20 mouse cellular contexts compared by ENCODE assay signal in the genomic region with DNA sequence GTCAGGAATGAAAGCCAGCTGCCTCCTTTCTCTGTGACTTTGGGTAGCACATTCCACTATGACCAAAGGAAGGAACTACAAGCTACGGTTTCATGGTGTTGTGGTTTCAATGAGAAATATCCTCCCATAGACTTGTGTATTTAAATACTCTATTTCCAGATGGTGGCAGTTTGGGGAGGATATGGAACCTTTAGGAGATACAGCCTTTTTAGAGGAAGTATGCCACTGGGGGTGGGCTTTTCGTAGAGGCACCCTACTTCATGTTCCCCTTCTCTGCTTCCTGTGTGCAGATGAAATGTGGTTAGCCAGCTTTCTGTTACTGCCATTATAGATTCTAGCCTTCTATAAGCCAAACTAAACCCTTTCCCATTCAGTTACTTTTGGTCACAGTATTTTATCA. TPM values are rescaled to one million over a fixed set of nuclear protein-coding genes. Genes with fewer than 3 reads are reported as not detected.
DNase-seq lines count a peak whose midpoint lies in the region; ATAC-seq lines count a peak whose summit lies in the region.
"Had no signal": no experiment of that assay in that cellular context is flagged by ENCODE, and none has a peak within 500 bp of the region (broad histone marks: within the 10 kb centered on the region; RNA-seq: fewer than 3 reads in every experiment).

No protein-coding gene starts in this region.

- no peaks in the 10 kb centered on the region for H3K4me1 ChIP-seq in embryonic facial prominence, embryonic 14.5 days (ENCODE audit: control insufficient read depth, insufficient read depth, low read length)
- H3K4me1 ChIP-seq in embryonic facial prominence, embryonic 10.5 days, result no peaks in the 10 kb centered on the region
- H3K4me1 ChIP-seq in brown adipose tissue, adult 24 weeks (ENCODE audit: control insufficient read depth, insufficient read depth, insufficient read length, low read length), result no peaks in the 10 kb centered on the region
- H3K4me1 ChIP-seq: embryonic facial prominence, embryonic 15.5 days; hindbrain, embryonic 15.5 days; limb, embryonic 15.5 days; midbrain, embryonic 12.5 days; neural tube, embryonic 13.5 days; stomach, embryonic 15.5 days had no signal

- H3K36me3 ChIP-seq in embryonic facial prominence, embryonic 14.5 days (ENCODE audit: control insufficient read depth, insufficient read depth, low read length), result no peaks in the 10 kb centered on the region
- no peaks in the 10 kb centered on the region for H3K36me3 ChIP-seq in embryonic facial prominence, embryonic 10.5 days (replicated peaks)
- H3K36me3 ChIP-seq: embryonic facial prominence, embryonic 15.5 days; hindbrain, embryonic 15.5 days; limb, embryonic 15.5 days; midbrain, embryonic 12.5 days; neural tube, embryonic 13.5 days; stomach, embryonic 15.5 days had no signal

- WGBS in embryonic facial prominence, embryonic 14.5 days, result 51% methylated on average over 2 of the region's 2 CpGs
- 79% methylated on average over 2 of the region's 2 CpGs for WGBS in embryonic facial prominence, embryonic 10.5 days

- H3K27ac ChIP-seq in embryonic facial prominence, embryonic 14.5 days (replicated peaks; ENCODE audit: low read depth, low read length), result no peak overlapping the region
- H3K27ac ChIP-seq in embryonic facial prominence, embryonic 10.5 days (replicated peaks), result no peak overlapping the region
- H3K27ac ChIP-seq in brown adipose tissue, adult 24 weeks (replicated peaks; ENCODE audit: low read depth, low read length), result peak overlapping the region; percentile 61; the same call in 1 of the 2 replicates
- H3K27ac ChIP-seq: embryonic facial prominence, embryonic 15.5 days; hindbrain, embryonic 15.5 days; limb, embryonic 15.5 days; midbrain, embryonic 12.5 days; neural tube, embryonic 13.5 days; stomach, embryonic 15.5 days had no signal

- H3K27me3 ChIP-seq in embryonic facial prominence, embryonic 14.5 days (replicated peaks; ENCODE audit: control insufficient read depth, insufficient read depth, low read length), result no peaks in the 10 kb centered on the region
- 0 out of 2 replicates have a peak, but pooled peaks cover 4% of the 10 kb centered on the region for H3K27me3 ChIP-seq in embryonic facial prominence, embryonic 10.5 days (replicated peaks; ENCODE audit: low read depth, poor library complexity, severe bottlenecking)
- H3K27me3 ChIP-seq: embryonic facial prominence, embryonic 15.5 days; hindbrain, embryonic 15.5 days; limb, embryonic 15.5 days; stomach, embryonic 15.5 days had no signal

- no peak overlapping the region for H3K9ac ChIP-seq in embryonic facial prominence, embryonic 14.5 days (ENCODE audit: low read depth, low read length)
- H3K9ac ChIP-seq: embryonic facial prominence, embryonic 15.5 days; hindbrain, embryonic 15.5 days; limb, embryonic 15.5 days; midbrain, embryonic 12.5 days; neural tube, embryonic 13.5 days; stomach, embryonic 15.5 days had no signal

- intact Hi-C loops in left cerebral cortex, postnatal 25 days (cut with DNase I), result no loop called here

- no peak overlapping the region for H3K4me2 ChIP-seq in embryonic facial prominence, embryonic 14.5 days (ENCODE audit: low read depth, low read length)
- H3K4me2 ChIP-seq: embryonic facial prominence, embryonic 15.5 days; hindbrain, embryonic 15.5 days; limb, embryonic 15.5 days; midbrain, embryonic 12.5 days; neural tube, embryonic 13.5 days; stomach, embryonic 15.5 days had no signal

- no peaks in the 10 kb centered on the region for H3K9me3 ChIP-seq in embryonic facial prominence, embryonic 14.5 days (ENCODE audit: control insufficient read depth, low read length)
- no peaks in the 10 kb centered on the region for H3K9me3 ChIP-seq in embryonic facial prominence, embryonic 10.5 days
- H3K9me3 ChIP-seq: embryonic facial prominence, embryonic 15.5 days; hindbrain, embryonic 15.5 days; limb, embryonic 15.5 days; midbrain, embryonic 12.5 days; neural tube, embryonic 13.5 days; stomach, embryonic 15.5 days had no signal

- H3K4me3 ChIP-seq in embryonic facial prominence, embryonic 14.5 days (ENCODE audit: low read depth, low read length), result no peak overlapping the region
- no peak overlapping the region for H3K4me3 ChIP-seq in embryonic facial prominence, embryonic 10.5 days
- H3K4me3 ChIP-seq in brown adipose tissue, adult 24 weeks (ENCODE audit: insufficient read depth, low read depth, low read length), result no peak overlapping the region
- H3K4me3 ChIP-seq: embryonic facial prominence, embryonic 15.5 days; hindbrain, embryonic 15.5 days; limb, embryonic 15.5 days; midbrain, embryonic 12.5 days; neural tube, embryonic 13.5 days; stomach, embryonic 15.5 days had no signal

- DNase-seq in embryonic facial prominence, embryonic 14.5 days (ENCODE audit: low spot score), result peak; percentile 13
- DNase-seq in embryonic facial prominence, embryonic 10.5 days (ENCODE audit: low spot score), result no peak
- DNase-seq in 416B (ENCODE audit: low read depth), result peak; percentile 21
- DNase-seq in frontal cortex, adult 2 months (ENCODE audit: extremely low spot score in 1 of 2, low spot score in 1 of 2), result no peak
- DNase-seq in left cerebral cortex, postnatal 25 days (ENCODE audit: low spot score in 2 of 2), result no peak
- no peak for DNase-seq in yolk sac, embryonic 10.5 days (ENCODE audit: low spot score)
- DNase-seq: cerebellum, adult 9-11 months; heart, postnatal 36 days; lung, adult 2 months; lung, postnatal 4 days; spleen, adult 18-20 months had no signal

- ATAC-seq in embryonic facial prominence, embryonic 14.5 days (ENCODE audit: low read depth), result no peak
- ATAC-seq in megakaryocyte progenitor cell, adult 5-6 weeks (replicated peaks; ENCODE audit: poor library complexity), result peak; percentile 92
- ATAC-seq: intestine, embryonic 16.5 days had no signal

RNA-seq across cellular contexts. Expression of a gene that starts 34.8 kb away (rescaled TPM):
- 37.3 and 45.8 TPM in 2 replicates for polyA plus RNA-seq in embryonic facial prominence, embryonic 14.5 days (2014; fragmentation: Nextera tagmentation; extraction: Ambion mirVana)
- polyA plus RNA-seq in embryonic facial prominence, embryonic 10.5 days (2016; fragmentation: Nextera tagmentation; extraction: Ambion mirVana), result 23.6 and 30.3 TPM in 2 replicates
- polyA plus RNA-seq in brown adipose tissue, adult 24 weeks (2012; ENCODE audit: insufficient read depth, insufficient read length, missing spikeins), result 18.5 and 30.3 TPM in 2 replicates
- 16.9 and 18.4 TPM in 2 replicates for total RNA-seq in megakaryocyte progenitor cell, adult 5-6 weeks (2015)
- 7.2 and 7.7 TPM in 2 replicates for total RNA-seq in megakaryocyte progenitor cell, adult 5-6 weeks (2017)
- polyA plus RNA-seq in frontal cortex, adult 2 months (2012; rRNA removed), result 35.1 and 35.6 TPM in 2 replicates
- 10 to 100 TPM; 12.0 to 19.0 TPM for total RNA-seq in left cerebral cortex, postnatal 25 days (2021)

Comparison
In these comparisons a context has a peak if more than half of its experiments do, and no peak if none do; other contexts are left out.
1. DNase-seq: peak in embryonic facial prominence, embryonic 14.5 days (single experiment) and 416B (single experiment); none in embryonic facial prominence, embryonic 10.5 days (single experiment), frontal cortex, adult 2 months (0 of 2), left cerebral cortex, postnatal 25 days (0 of 2) and yolk sac, embryonic 10.5 days (single experiment).